Mouse (Mus musculus) MEL (cell line): ENCODE measurements at regions not wholly inside any gene's neighbourhood (a gene's known extent, or its start where the extent isn't known, plus 50 kb on each side); places are given as distances from the start of the nearest gene placed in this dataset.

Source experiments
- DNase-seq: peaks from one replicate; pipeline ENCODE4 v3.0.0; 2011; ENCODE audit warnings: low read depth, low spot score
- H3K27ac ChIP-seq: 2 replicates; pipeline ENCODE4 v1.5.1; 2012; ENCODE audit warnings: low read depth, mild to moderate bottlenecking, control low read depth, low read length, moderate library complexity; ENCODE audit not compliant: control insufficient read depth
- H3K27me3 ChIP-seq, 2 experiments: fragments of 150-350 bp in 1 of 2; sonication (generic) in 1 of 2; 2 replicates each; pipeline ENCODE4 v1.6.1; 2012; ENCODE audit warnings: low read length in 2 of 2, mild to moderate bottlenecking in 2 of 2, improper control_type of control experiment in 1 of 2, moderate library complexity in 1 of 2; ENCODE audit not compliant: insufficient read depth in 2 of 2, control insufficient read depth in 1 of 2
- H3K36me3 ChIP-seq, 2 experiments: 2 replicates each; pipeline ENCODE4 v1.6.1; 2012 to 2014; ENCODE audit warnings: low read length in 2 of 2, improper control_type of control experiment in 1 of 2, inconsistent platforms in 1 of 2, mild to moderate bottlenecking in 1 of 2; ENCODE audit not compliant: insufficient read depth in 2 of 2, control insufficient read depth in 1 of 2
- H3K4me1 ChIP-seq, 2 experiments: fragments of 150-350 bp in 1 of 2; sonication (generic) in 1 of 2; 2 replicates each; pipeline ENCODE4 v1.6.1; 2012; ENCODE audit warnings: low read length in 2 of 2, improper control_type of control experiment in 1 of 2, mild to moderate bottlenecking in 1 of 2; ENCODE audit not compliant: insufficient read depth in 2 of 2, control insufficient read depth in 1 of 2
- H3K4me3 ChIP-seq, 2 experiments: fragments of 150-350 bp in 1 of 2; sonication (generic) in 1 of 2; 2 replicates each; pipeline ENCODE4 v1.5.1; 2012; ENCODE audit warnings: low read depth in 2 of 2, low read length in 2 of 2, mild to moderate bottlenecking in 2 of 2, moderate library complexity in 2 of 2, control low read depth in 1 of 2, improper control_type of control experiment in 1 of 2; ENCODE audit not compliant: control insufficient read depth in 1 of 2, insufficient read depth in 1 of 2
- H3K79me2 ChIP-seq: 2 replicates; pipeline ENCODE4 v1.6.1; 2012; ENCODE audit warnings: mild to moderate bottlenecking, low read length, moderate library complexity; ENCODE audit not compliant: control insufficient read depth, poor library complexity, insufficient read depth
- H3K9ac ChIP-seq: 2 replicates; pipeline ENCODE4 v1.6.1; 2012; ENCODE audit warnings: low read depth, mild to moderate bottlenecking, control low read depth, low read length, moderate library complexity; ENCODE audit not compliant: control insufficient read depth, poor library complexity, severe bottlenecking
- H3K9me3 ChIP-seq: fragments of 150-350 bp; sonication (generic); replicated peaks from 2 replicates; pipeline ENCODE4 v1.6.1; 2012; ENCODE audit warnings: mild to moderate bottlenecking, low read length, improper control_type of control experiment, moderate library complexity; ENCODE audit not compliant: insufficient read depth
- BHLHE40 ChIP-seq: IDR thresholded peaks from 2 replicates; pipeline ENCODE4 v1.6.1; 2012; ENCODE audit warnings: low read depth, mild to moderate bottlenecking, inconsistent platforms, low read length, improper control_type of control experiment, borderline replicate concordance
- CTCF ChIP-seq, 3 experiments: IDR thresholded peaks in 2 of 3; conservative IDR thresholded peaks in 1 of 3; 2 replicates each; pipeline ENCODE4 v1.5.1; 2011 to 2012; ENCODE audit warnings: low read length in 3 of 3, low read depth in 2 of 3, mild to moderate bottlenecking in 2 of 3, improper control_type of control experiment in 1 of 3, inconsistent platforms in 1 of 3, mixed read lengths in 1 of 3, moderate library complexity in 1 of 3; ENCODE audit not compliant: control insufficient read depth in 1 of 3, insufficient read depth in 1 of 3, poor library complexity in 1 of 3, severe bottlenecking in 1 of 3
- E2F4 ChIP-seq: IDR thresholded peaks from 2 replicates; pipeline ENCODE4 v1.6.1; 2011; ENCODE audit warnings: low read depth, low read length, improper control_type of control experiment, borderline replicate concordance
- ELF1 ChIP-seq: IDR thresholded peaks from 2 replicates; pipeline ENCODE4 v1.6.1; 2014; ENCODE audit warnings: low read depth, mild to moderate bottlenecking, inconsistent platforms, low read length, improper control_type of control experiment, moderate library complexity
- EP300 ChIP-seq, 2 experiments: IDR thresholded peaks; 2 replicates each; pipeline ENCODE4 v1.6.1; 2011; ENCODE audit warnings: improper control_type of control experiment in 2 of 2, low read length in 2 of 2, low read depth in 1 of 2, mild to moderate bottlenecking in 1 of 2
- GABPA ChIP-seq: IDR thresholded peaks from 2 replicates; pipeline ENCODE4 v1.6.1; 2012; ENCODE audit warnings: low read depth, mild to moderate bottlenecking, inconsistent platforms, low read length, improper control_type of control experiment, moderate library complexity
- GATA1 ChIP-seq: IDR thresholded peaks from 2 replicates; pipeline ENCODE4 v1.6.1; 2011; ENCODE audit warnings: low read depth, low read length, improper control_type of control experiment
- HCFC1 ChIP-seq: IDR thresholded peaks from 2 replicates; pipeline ENCODE4 v1.6.1; 2012; ENCODE audit warnings: low read depth, mild to moderate bottlenecking, inconsistent platforms, low read length, improper control_type of control experiment, moderate library complexity
- KAT2A ChIP-seq: conservative IDR thresholded peaks from 2 replicates; pipeline ENCODE4 v1.6.1; 2012; ENCODE audit warnings: low read depth, low read length, improper control_type of control experiment, inconsistent platforms
- NELFE ChIP-seq: IDR thresholded peaks from 2 replicates; pipeline ENCODE4 v1.6.1; 2011; ENCODE audit warnings: low read depth, low read length, improper control_type of control experiment
- NRF1 ChIP-seq: IDR thresholded peaks from 2 replicates; pipeline ENCODE4 v1.6.1; 2014; ENCODE audit warnings: low read depth, mild to moderate bottlenecking, inconsistent platforms, low read length, improper control_type of control experiment, moderate library complexity; ENCODE audit not compliant: poor library complexity, insufficient read depth, severe bottlenecking
- POLR2AphosphoS5 ChIP-seq: IDR thresholded peaks from 2 replicates; pipeline ENCODE4 v1.6.1; 2012; ENCODE audit warnings: low read depth, borderline replicate concordance, mild to moderate bottlenecking, inconsistent platforms, low read length, moderate library complexity, mixed read lengths
- RAD21 ChIP-seq: IDR thresholded peaks from 2 replicates; pipeline ENCODE4 v1.6.1; 2011; ENCODE audit warnings: mild to moderate bottlenecking, low read depth, low read length, improper control_type of control experiment
- SIN3A ChIP-seq: IDR thresholded peaks from 2 replicates; pipeline ENCODE4 v1.6.1; 2012; ENCODE audit warnings: low read length, improper control_type of control experiment, inconsistent platforms
- TAL1 ChIP-seq: IDR thresholded peaks from 2 replicates; pipeline ENCODE4 v1.6.1; 2012; ENCODE audit warnings: mild to moderate bottlenecking, inconsistent platforms, low read length, moderate library complexity, mixed read lengths
- ZMIZ1 ChIP-seq: IDR thresholded peaks from 2 replicates; pipeline ENCODE4 v1.6.1; 2012; ENCODE audit warnings: low read depth, mild to moderate bottlenecking, inconsistent platforms, low read length, improper control_type of control experiment, moderate library complexity

DNA sequence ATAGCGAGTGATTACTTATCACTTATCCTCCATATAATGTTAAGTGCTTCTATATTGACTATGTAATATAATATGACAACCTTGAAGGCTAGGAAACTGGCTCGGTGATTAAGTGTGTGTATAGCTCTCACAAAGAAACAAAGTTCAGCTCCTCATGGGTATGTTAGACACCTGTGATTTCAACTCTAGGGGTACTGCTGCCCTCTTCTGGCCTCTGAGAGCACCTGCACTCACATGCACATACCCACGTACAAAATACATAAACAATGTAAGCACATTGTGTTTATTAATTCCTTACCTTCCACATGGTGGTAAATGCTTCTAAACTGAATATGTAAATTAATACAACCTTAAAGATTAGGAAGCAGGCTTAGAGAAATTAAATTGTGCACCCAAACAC is 298.6 kb upstream of the Auts2 start:
- H3K79me2 ChIP-seq = no peaks in the 10 kb centered on the region
- H3K27ac ChIP-seq = no peak overlapping the region
- no peaks in the 10 kb centered on the region for H3K4me1 ChIP-seq
- H3K9ac ChIP-seq = no peak overlapping the region
- peak; percentile 5 for DNase-seq
- H3K36me3 ChIP-seq = no peaks in the 10 kb centered on the region
- no peaks in the 10 kb centered on the region for H3K27me3 ChIP-seq
- H3K9me3 ChIP-seq = no peaks in the 10 kb centered on the region
- H3K4me3 ChIP-seq = no peak overlapping the region
- TF ChIP-seq HCFC1 = no peak
- no peak for TF ChIP-seq BHLHE40
- TF ChIP-seq RAD21 = peak; percentile 5; the same call in 1 of the 2 replicates
- TF ChIP-seq NELFE = no peak
- TF ChIP-seq CTCF (IDR thresholded peaks at IDR 0.05 in 2 of 3, conservative IDR thresholded peaks at IDR 0.05 in 1 of 3; ENCODE audit: control insufficient read depth in 1 of 3, insufficient read depth in 1 of 3, low read depth in 2 of 3, low read length in 3 of 3, poor library complexity in 1 of 3, severe bottlenecking in 1 of 3) = peak; percentile 7 to 18 (median 9); a peak in 2 of 6 replicates
- TF ChIP-seq ELF1 = no peak
- no peak for TF ChIP-seq SIN3A

DNA sequence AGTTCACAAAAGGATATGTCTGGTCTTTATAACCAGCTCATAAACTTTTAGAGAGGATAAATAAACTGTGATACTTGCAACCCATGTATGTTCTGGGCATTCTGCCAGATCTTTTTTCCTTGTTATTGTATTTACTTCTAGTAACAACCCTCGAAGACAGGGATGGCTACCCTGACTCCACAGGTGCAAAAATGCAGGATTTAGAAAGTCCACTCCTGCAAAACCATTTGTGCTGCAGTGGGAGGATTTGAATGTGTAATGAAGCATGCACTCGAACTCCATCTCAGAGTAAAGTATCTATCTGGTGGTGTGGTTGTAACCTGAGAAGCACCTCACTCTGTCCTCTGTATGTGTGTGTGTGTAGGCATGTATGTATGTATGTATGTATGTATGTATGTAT is 294.3 kb upstream of the Auts2 start:
- Histone ChIP-seq H3K27me3 (no peaks in the 10 kb centered on the region), H3K9ac (no peak overlapping the region), H3K27ac (no peak overlapping the region), H3K79me2 (no peaks in the 10 kb centered on the region), H3K9me3 (no peaks in the 10 kb centered on the region), H3K4me1 (no peaks in the 10 kb centered on the region), H3K36me3 (no peaks in the 10 kb centered on the region), H3K4me3 (no peak overlapping the region)
- TF ChIP-seq TAL1 (no peak), NRF1 (no peak), POLR2AphosphoS5 (no peak)
- no peak for DNase-seq

DNA sequence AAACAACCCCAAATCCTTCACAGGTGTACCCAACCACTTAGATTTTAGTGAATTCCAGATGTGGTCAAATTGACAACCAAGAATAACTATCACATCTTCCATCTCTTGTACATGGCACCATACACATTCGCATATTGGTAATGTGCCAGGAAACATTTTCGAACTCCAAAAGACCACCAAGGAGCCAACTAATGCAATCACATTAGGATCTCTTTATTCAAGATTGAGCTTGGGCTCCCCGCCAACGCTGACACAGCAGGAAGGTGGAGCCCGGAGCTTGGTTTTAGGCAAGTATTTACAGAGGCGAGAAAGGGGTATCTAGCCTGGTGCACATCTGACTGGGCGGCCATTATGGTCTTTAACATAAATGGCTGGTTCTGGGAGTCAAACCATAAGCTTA is 285.8 kb upstream of the Auts2 start:
- no peaks in the 10 kb centered on the region for H3K4me1 ChIP-seq
- no peaks in the 10 kb centered on the region for H3K36me3 ChIP-seq
- H3K4me3 ChIP-seq = no peak overlapping the region
- H3K9ac ChIP-seq = no peak overlapping the region
- no peaks in the 10 kb centered on the region for H3K27me3 ChIP-seq
- H3K27ac ChIP-seq = no peak overlapping the region
- DNase-seq = no peak
- no peaks in the 10 kb centered on the region for H3K79me2 ChIP-seq
- TF ChIP-seq GABPA (no peak), GATA1 (no peak), EP300 (IDR thresholded peaks at IDR 0.05; ENCODE audit: low read depth in 1 of 2, low read length in 2 of 2) (no peak), KAT2A (no peak), ZMIZ1 (no peak), E2F4 (no peak)
- H3K9me3 ChIP-seq = no peaks in the 10 kb centered on the region
